Mouse (Mus musculus) midbrain, embryonic 12.5 days (tissue): ENCODE measurements around the gene Cdh1. TPM values are rescaled to one million over a fixed set of nuclear protein-coding genes. Genes with fewer than 3 reads are reported as not detected.

Experiments used
- ATAC-seq: fragments of 200-750 bp; cut with Nextera tagmentation; 2 replicates; pipeline ENCODE4 v1.8.0; 2017; ENCODE audit warnings: low read depth, moderate TSS enrichment, moderate library complexity; ENCODE audit not compliant: low FRiP score
- H3K27ac ChIP-seq: fragments of 300-500 bp; sonication (generic); replicated peaks from 2 replicates; pipeline ENCODE4 v1.5.1; 2016; ENCODE audit warnings: mild to moderate bottlenecking
- H3K27me3 ChIP-seq: fragments of 300-500 bp; sonication (generic); 2 replicates; pipeline ENCODE4 v1.6.1; 2016; ENCODE audit warnings: mild to moderate bottlenecking
- H3K36me3 ChIP-seq: fragments of 300-500 bp; sonication (generic); 2 replicates; pipeline ENCODE4 v1.6.1; 2016
- H3K4me1 ChIP-seq: fragments of 300-500 bp; sonication (generic); 2 replicates; pipeline ENCODE4 v1.6.1; 2016
- H3K4me2 ChIP-seq: fragments of 300-500 bp; sonication (generic); replicated peaks from 2 replicates; pipeline ENCODE4 v1.6.1; 2016; ENCODE audit warnings: mild to moderate bottlenecking, moderate library complexity
- H3K4me3 ChIP-seq: fragments of 300-500 bp; sonication (generic); 2 replicates; pipeline ENCODE4 v1.5.1; 2016; ENCODE audit warnings: mild to moderate bottlenecking
- H3K9ac ChIP-seq: fragments of 300-500 bp; sonication (generic); replicated peaks from 2 replicates; pipeline ENCODE4 v1.6.1; 2016; ENCODE audit warnings: mild to moderate bottlenecking, moderate library complexity
- H3K9me3 ChIP-seq: fragments of 300-500 bp; sonication (generic); 2 replicates; pipeline ENCODE4 v1.6.1; 2016; ENCODE audit warnings: mild to moderate bottlenecking
- WGBS: fragments of 180-500 bp; shearing (Covaris S2); methylation state at CpG from one replicate; pipeline ENCODE4 v1.1.7; 2016; 5-methylcytosine and 5-hydroxymethylcytosine counted together
- polyA plus RNA-seq: library from polyadenylated mRNA; unstranded; fragments of >200 nt; fragmentation: Nextera tagmentation; extraction: Ambion mirVana; gene quantifications from 2 replicates; pipeline ENCODE4 v1.2.1, GENCODE M21; 2016

Cdh1 gene
- polyA plus RNA-seq, 1 experiment from 2014 or later: 6.1 TPM

GRCm38 (mm10) chr8:106684387-106684786, 81.2 kb downstream of the Cdh1 start:
- Histone ChIP-seq H3K9ac (no peak overlapping the region), H3K4me2 (no peak overlapping the region), H3K4me1 (no peaks in the 10 kb centered on the region), H3K4me3 (no peak overlapping the region), H3K27me3 (no peaks in the 10 kb centered on the region), H3K36me3 (no peaks in the 10 kb centered on the region), H3K9me3 (no peaks in the 10 kb centered on the region), H3K27ac (no peak overlapping the region)
- ATAC-seq: no peak
- 94% methylated on average over 4 of the region's 4 CpGs for WGBS

GRCm38 (mm10) chr8:106687479-106687878, 84.3 kb downstream of the Cdh1 start:
- Histone ChIP-seq H3K4me2 (no peak overlapping the region), H3K27ac (no peak overlapping the region), H3K9me3 (no peaks in the 10 kb centered on the region), H3K9ac (no peak overlapping the region), H3K4me3 (no peak overlapping the region), H3K27me3 (no peaks in the 10 kb centered on the region), H3K36me3 (peaks cover 6% of the 10 kb centered on the region), H3K4me1 (no peaks in the 10 kb centered on the region)
- ATAC-seq: no peak
- 10% methylated on average over 4 of the region's 4 CpGs for WGBS

DNA sequence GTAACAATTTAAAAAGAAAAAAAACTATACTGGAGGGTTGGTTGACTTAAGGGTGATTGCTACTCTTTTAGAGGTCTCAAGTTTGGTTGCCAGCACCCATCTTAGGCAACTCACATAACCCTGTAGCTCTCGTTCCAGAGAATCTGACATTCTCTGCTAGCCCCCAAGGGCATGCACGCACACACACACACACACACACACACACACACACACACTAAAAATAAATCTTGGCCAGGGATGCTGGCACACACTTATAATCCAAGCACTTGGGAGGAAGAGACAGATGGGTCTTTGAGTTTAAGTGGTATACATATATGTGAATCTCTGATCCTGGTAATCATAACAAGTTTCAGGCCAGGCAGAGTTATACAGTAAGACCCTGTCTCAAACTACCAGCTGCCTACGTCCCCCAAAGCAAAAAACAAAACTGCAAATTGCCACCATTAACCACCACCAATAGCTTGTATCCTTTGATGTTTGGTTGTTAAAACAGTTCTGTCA, 94.6 kb downstream of the Cdh1 start:
- Histone ChIP-seq H3K9ac (no peak overlapping the region), H3K27me3 (no peaks in the 10 kb centered on the region), H3K4me2 (no peak overlapping the region), H3K9me3 (no peaks in the 10 kb centered on the region), H3K27ac (no peak overlapping the region), H3K36me3 (peaks cover 45% of the 10 kb centered on the region), H3K4me1 (no peaks in the 10 kb centered on the region), H3K4me3 (no peak overlapping the region)
- ATAC-seq: no peak
- WGBS: 94% methylated on average over 3 of the region's 3 CpGs

- H3K27me3 ChIP-seq: no peaks in the 10 kb centered on the region
- no peak overlapping the region for H3K4me3 ChIP-seq
- H3K9ac ChIP-seq: no peak overlapping the region
- no peaks in the 10 kb centered on the region for H3K9me3 ChIP-seq
- H3K4me1 ChIP-seq: no peaks in the 10 kb centered on the region
- H3K27ac ChIP-seq: no peak overlapping the region
- no peak overlapping the region for H3K4me2 ChIP-seq
- no peak for ATAC-seq
- WGBS: 75% methylated on average over 5 of the region's 5 CpGs
- peaks cover 38% of the 10 kb centered on the region for H3K36me3 ChIP-seq
These were observed 96.4 kb downstream of the Cdh1 start for GRCm38 (mm10) chr8:106699588-106699987.

DNA sequence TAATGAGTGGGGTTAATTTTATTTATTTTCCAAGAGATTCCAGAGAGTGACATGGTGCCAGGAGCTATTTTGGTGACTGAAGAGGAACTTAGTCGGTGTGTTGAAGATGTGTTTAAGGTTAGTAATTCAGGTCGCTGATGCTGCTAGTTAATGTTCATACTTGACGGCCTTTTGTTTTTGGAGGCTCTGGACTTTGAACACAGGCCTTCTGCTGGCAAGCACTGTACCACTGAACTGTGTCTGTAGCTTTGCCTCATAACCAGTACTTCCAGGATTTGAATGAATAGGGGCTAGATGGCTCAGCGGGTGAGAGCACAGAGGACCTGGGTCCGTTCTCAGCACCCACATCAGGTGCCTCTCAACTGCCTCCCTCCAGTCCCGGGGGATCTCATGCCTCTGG, 97.0 kb downstream of the Cdh1 start:
- no peaks in the 10 kb centered on the region for H3K9me3 ChIP-seq
- ATAC-seq: no peak

DNA sequence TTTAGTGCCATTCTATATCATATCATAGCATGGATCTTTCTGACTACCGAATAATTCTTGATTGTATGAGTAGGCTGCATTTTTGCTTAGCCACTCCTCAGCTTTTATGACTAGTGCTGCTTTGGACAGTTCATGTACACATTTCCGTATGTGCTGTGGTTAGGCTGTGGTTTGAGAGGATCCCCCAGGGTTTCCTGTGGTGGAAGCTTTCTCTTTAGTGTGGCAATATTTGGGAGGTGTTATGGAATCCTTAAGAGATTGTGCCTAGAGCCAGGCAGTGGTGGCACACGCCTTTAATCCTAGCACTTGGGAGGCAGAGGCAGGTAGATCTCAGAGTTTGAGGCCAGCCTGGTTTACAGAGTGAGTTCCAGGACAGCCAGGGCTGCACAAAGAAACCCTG, 98.2 kb downstream of the Cdh1 start:
- 94% methylated on average over 3 of the region's 3 CpGs for WGBS

More for the DNA sequence above, 97.0 kb downstream of the Cdh1 start:
- no peak overlapping the region for H3K4me2 ChIP-seq
- no peak overlapping the region for H3K9ac ChIP-seq
- 95% methylated on average over 6 of the region's 6 CpGs for WGBS
- H3K27ac ChIP-seq: no peak overlapping the region
- H3K36me3 ChIP-seq: peaks cover 36% of the 10 kb centered on the region
- no peaks in the 10 kb centered on the region for H3K4me1 ChIP-seq
- no peak overlapping the region for H3K4me3 ChIP-seq
- no peaks in the 10 kb centered on the region for H3K27me3 ChIP-seq

GRCm38 (mm10) chr8:106704199-106704900, 101.2 kb downstream of the Cdh1 start:
- Histone ChIP-seq H3K27ac (no peak overlapping the region), H3K4me2 (no peak overlapping the region), H3K9me3 (no peaks in the 10 kb centered on the region), H3K36me3 (peaks cover 4% of the 10 kb centered on the region), H3K9ac (no peak overlapping the region), H3K27me3 (no peaks in the 10 kb centered on the region), H3K4me3 (no peak overlapping the region), H3K4me1 (no peaks in the 10 kb centered on the region)
- ATAC-seq: no peak
- WGBS: 91% methylated on average over 9 of the region's 9 CpGs

More for the DNA sequence above, 98.2 kb downstream of the Cdh1 start:
- H3K4me2 ChIP-seq: no peak overlapping the region
- H3K4me1 ChIP-seq: no peaks in the 10 kb centered on the region
- H3K27me3 ChIP-seq: no peaks in the 10 kb centered on the region
- H3K4me3 ChIP-seq: no peak overlapping the region
- H3K27ac ChIP-seq: no peak overlapping the region
- H3K9ac ChIP-seq: no peak overlapping the region
- no peak for ATAC-seq
- H3K36me3 ChIP-seq: peaks cover 29% of the 10 kb centered on the region
- H3K9me3 ChIP-seq: no peaks in the 10 kb centered on the region

DNA sequence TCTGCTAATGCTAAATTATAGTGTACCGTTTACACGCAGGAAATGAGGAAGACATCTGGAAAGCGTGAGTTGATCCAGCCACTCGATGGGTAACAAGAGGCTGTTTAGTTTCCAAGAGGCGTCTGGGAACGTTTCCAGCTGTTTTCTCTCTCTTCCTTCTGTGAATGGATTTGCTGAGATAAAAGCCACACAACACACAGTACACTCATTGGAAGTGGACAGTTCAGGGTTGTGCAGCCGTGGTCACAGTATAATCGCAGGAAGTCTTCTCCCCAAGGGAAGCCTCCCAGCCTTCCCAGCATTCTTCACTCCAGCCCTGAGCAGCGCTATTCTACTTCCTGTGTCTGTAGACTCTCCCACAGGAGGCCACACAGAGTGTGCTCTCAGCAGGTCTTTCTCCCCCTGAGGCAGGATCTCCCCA, 101.8 kb downstream of the Cdh1 start:
- ATAC-seq: no peak
- H3K27ac ChIP-seq: no peak overlapping the region

DNA sequence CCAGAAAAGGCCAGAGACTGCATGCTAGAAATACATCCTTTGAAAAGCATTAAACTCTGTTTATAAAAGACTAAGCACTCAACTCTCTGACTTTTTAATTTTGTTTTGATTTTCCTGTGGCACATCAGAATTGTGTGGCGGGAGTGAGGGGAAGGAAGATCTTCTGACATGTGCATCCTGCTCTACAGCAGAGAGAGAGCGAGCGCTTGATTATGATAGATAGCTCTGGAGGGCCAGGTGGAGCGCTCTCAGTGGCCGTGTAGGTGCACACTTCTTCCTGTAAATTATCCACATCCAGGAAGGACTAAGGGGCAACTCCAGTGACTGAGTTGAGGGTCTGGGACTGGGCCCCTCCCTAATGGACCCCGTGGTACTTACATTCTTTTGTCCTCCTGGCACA, 103.0 kb downstream of the Cdh1 start:
- Histone ChIP-seq H3K27ac (no peak overlapping the region), H3K27me3 (no peaks in the 10 kb centered on the region), H3K9ac (no peak overlapping the region), H3K4me3 (no peak overlapping the region), H3K4me2 (no peak overlapping the region), H3K4me1 (no peaks in the 10 kb centered on the region), H3K36me3 (no peaks in the 10 kb centered on the region; the same call in 1 of the 2 replicates), H3K9me3 (no peaks in the 10 kb centered on the region)
- WGBS: 84% methylated on average over 6 of the region's 6 CpGs
- no peak for ATAC-seq

More for the DNA sequence above, 101.8 kb downstream of the Cdh1 start:
- Histone ChIP-seq H3K9me3 (no peaks in the 10 kb centered on the region), H3K4me2 (no peak overlapping the region), H3K4me1 (no peaks in the 10 kb centered on the region), H3K27me3 (no peaks in the 10 kb centered on the region), H3K4me3 (no peak overlapping the region), H3K9ac (no peak overlapping the region), H3K36me3 (no peaks in the 10 kb centered on the region; the same call in 1 of the 2 replicates)
- 81% methylated on average over 9 of the region's 9 CpGs for WGBS

DNA sequence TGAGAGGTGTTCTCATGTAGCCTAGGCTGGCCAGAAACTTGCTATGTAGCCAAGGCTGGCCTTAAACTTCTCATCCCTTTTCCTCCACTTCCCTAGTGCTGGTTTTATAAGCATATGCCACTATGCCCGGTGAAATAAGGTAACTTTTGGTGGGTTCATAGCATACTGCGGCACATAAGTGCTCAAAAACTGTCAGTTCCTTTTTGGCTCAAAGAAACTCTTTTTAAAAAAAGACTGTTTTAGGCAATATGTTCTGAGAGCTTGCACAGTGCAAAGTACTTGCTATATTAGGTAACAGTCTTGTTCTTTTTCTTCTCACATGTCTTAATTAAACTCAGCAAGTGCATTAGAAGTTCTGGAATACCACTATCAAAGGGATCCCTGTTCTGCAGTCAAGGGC, 106.9 kb downstream of the Cdh1 start:
- Histone ChIP-seq H3K27ac (no peak overlapping the region), H3K27me3 (no peaks in the 10 kb centered on the region), H3K9ac (no peak overlapping the region), H3K4me3 (no peak overlapping the region), H3K4me2 (no peak overlapping the region), H3K36me3 (no peaks in the 10 kb centered on the region), H3K4me1 (no peaks in the 10 kb centered on the region), H3K9me3 (no peaks in the 10 kb centered on the region)
- WGBS: 93% methylated on average over 2 of the region's 2 CpGs
- ATAC-seq: no peak

DNA sequence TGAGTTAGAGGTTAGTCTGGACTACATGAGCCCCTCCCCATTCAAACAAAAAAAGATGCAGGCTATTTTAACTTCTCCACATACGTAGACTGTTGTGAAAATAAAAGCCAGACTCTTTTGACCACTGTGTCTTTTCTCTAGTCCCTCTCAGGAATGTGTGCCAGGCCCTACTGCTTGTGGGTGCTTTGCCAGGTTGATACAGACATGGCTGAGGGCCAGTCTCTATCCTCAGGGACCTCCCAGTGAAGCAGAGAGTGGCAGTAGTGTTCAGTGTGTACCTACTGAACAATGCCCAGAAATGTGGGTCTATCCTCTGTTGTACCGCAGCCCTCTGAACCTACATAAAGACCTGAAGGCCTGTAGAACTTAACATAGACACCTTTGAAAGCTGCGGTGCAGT, 109.3 kb downstream of the Cdh1 start:
- H3K36me3 ChIP-seq: no peaks in the 10 kb centered on the region
- H3K9ac ChIP-seq: no peak overlapping the region
- H3K4me2 ChIP-seq: no peak overlapping the region
- WGBS: 71% methylated on average over 3 of the region's 3 CpGs
- no peak for ATAC-seq
- no peak overlapping the region for H3K4me3 ChIP-seq
- no peaks in the 10 kb centered on the region for H3K9me3 ChIP-seq
- H3K4me1 ChIP-seq: no peaks in the 10 kb centered on the region
- no peak overlapping the region for H3K27ac ChIP-seq
- peaks cover 8% of the 10 kb centered on the region; the same call in 1 of the 2 replicates for H3K27me3 ChIP-seq

- H3K9ac ChIP-seq: no peak overlapping the region
- no peaks in the 10 kb centered on the region for H3K9me3 ChIP-seq
- no peak overlapping the region for H3K4me3 ChIP-seq
- H3K36me3 ChIP-seq: no peaks in the 10 kb centered on the region
- peaks cover 3% of the 10 kb centered on the region; the same call in 1 of the 2 replicates for H3K4me1 ChIP-seq
- WGBS: 76% methylated on average over 4 of the region's 4 CpGs
- ATAC-seq: no peak
- peaks cover 15% of the 10 kb centered on the region for H3K27me3 ChIP-seq
- H3K4me2 ChIP-seq: no peak overlapping the region
- no peak overlapping the region for H3K27ac ChIP-seq
These were observed 111.1 kb downstream of the Cdh1 start for GRCm38 (mm10) chr8:106714297-106714696.
